Mouse (Mus musculus): ENCODE measurements around the gene Tas2r103. TPM values are rescaled to one million over a fixed set of nuclear protein-coding genes. Genes with fewer than 3 reads are reported as not detected.

The Tas2r103 gene
- not detected in 2 replicates for polyA plus RNA-seq (2014; fragmentation: Nextera tagmentation; extraction: Ambion mirVana)

DNA sequence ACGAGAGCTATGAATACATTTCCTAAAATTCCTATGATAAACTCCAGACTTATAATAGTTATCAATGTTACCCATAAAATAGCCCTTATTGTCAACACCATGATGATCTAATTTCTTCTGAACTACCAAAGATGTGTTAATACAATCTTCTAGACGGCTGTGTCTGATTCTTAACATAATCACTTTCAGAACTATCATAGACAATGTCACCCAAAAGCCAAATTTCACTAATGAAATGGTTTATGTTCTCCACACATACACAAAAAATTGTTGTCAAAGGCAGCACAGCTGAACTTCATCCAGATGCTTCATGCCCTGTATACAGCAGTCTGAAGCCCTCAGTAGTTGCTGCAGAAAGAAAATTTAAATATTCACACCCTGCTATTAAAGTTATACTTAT lies at the start of gene Tas2r103:
TSS of gene Tas2r103 (minus strand) at position 101 of the 400 bp plus-strand sequence.
- Histone ChIP-seq H3K27me3 (ENCODE audit: control insufficient read depth, insufficient read depth, low read length) (no peaks in the 10 kb centered on the region), H3K4me2 (ENCODE audit: low read depth, low read length) (no peak within 1 kb of the TSS), H3K27ac (ENCODE audit: low read depth, low read length) (no peak within 1 kb of the TSS), H3K9ac (replicated peaks; ENCODE audit: low read depth, low read length) (no peak within 1 kb of the TSS), H3K4me3 (ENCODE audit: low read depth, low read length) (no peak within 1 kb of the TSS), H3K9me3 (ENCODE audit: control insufficient read depth, low read length) (no peaks in the 10 kb centered on the region), H3K36me3 (ENCODE audit: control insufficient read depth, insufficient read depth, low read length) (no peaks in the 10 kb centered on the region), H3K4me1 (ENCODE audit: control insufficient read depth, insufficient read depth, low read length) (no peaks in the 10 kb centered on the region)
- ATAC-seq (ENCODE audit: low read depth): no peak
- WGBS: 84% methylated on average over 2 of the region's 2 CpGs

GRCm38 (mm10) chr6:133055716-133056115 lies 18.8 kb upstream of the Tas2r103 start, which contains the start of gene Tas2r140:
Tas2r140 (minus strand) TSS chr6:133055816.
- no peaks in the 10 kb centered on the region for H3K36me3 ChIP-seq (ENCODE audit: control insufficient read depth, insufficient read depth, low read length)
- H3K27ac ChIP-seq (ENCODE audit: low read depth, low read length): no peak within 1 kb of the TSS
- ATAC-seq (ENCODE audit: low read depth): no peak
- no peaks in the 10 kb centered on the region for H3K4me1 ChIP-seq (ENCODE audit: control insufficient read depth, insufficient read depth, low read length)
- H3K27me3 ChIP-seq (ENCODE audit: control insufficient read depth, insufficient read depth, low read length): no peaks in the 10 kb centered on the region
- no peaks in the 10 kb centered on the region for H3K9me3 ChIP-seq (ENCODE audit: control insufficient read depth, low read length)
- H3K4me3 ChIP-seq (ENCODE audit: low read depth, low read length): no peak within 1 kb of the TSS
- H3K4me2 ChIP-seq (ENCODE audit: low read depth, low read length): no peak within 1 kb of the TSS
- H3K9ac ChIP-seq (replicated peaks; ENCODE audit: low read depth, low read length): no peak within 1 kb of the TSS

Other genes with a start within 250 kb of the Tas2r103 start
- not detected in 2 replicates for gene Tas2r117, start 234.3 kb downstream of the Tas2r103 start, polyA plus RNA-seq (2014; fragmentation: Nextera tagmentation; extraction: Ambion mirVana)
- not detected in 2 replicates for gene Tas2r123, start 190.0 kb downstream of the Tas2r103 start, polyA plus RNA-seq (2014; fragmentation: Nextera tagmentation; extraction: Ambion mirVana)
- gene Tas2r116, start 181.7 kb downstream of the Tas2r103 start, polyA plus RNA-seq (2014; fragmentation: Nextera tagmentation; extraction: Ambion mirVana): not detected in 2 replicates
- not detected in 2 replicates for gene Tas2r110, start 169.1 kb downstream of the Tas2r103 start, polyA plus RNA-seq (2014; fragmentation: Nextera tagmentation; extraction: Ambion mirVana)
- not detected in 2 replicates for gene Tas2r113, start 144.1 kb downstream of the Tas2r103 start, polyA plus RNA-seq (2014; fragmentation: Nextera tagmentation; extraction: Ambion mirVana)
- 0.29 and 0.30 TPM in 2 replicates for gene Tas2r125, start 127.5 kb downstream of the Tas2r103 start, polyA plus RNA-seq (2014; fragmentation: Nextera tagmentation; extraction: Ambion mirVana)
- not detected in 2 replicates for gene Tas2r129, start 86.0 kb downstream of the Tas2r103 start, polyA plus RNA-seq (2014; fragmentation: Nextera tagmentation; extraction: Ambion mirVana)
- not detected in 2 replicates for gene Tas2r131, start 79.2 kb downstream of the Tas2r103 start, polyA plus RNA-seq (2014; fragmentation: Nextera tagmentation; extraction: Ambion mirVana)
- not detected in 2 replicates for gene Tas2r109, start 56.1 kb downstream of the Tas2r103 start, polyA plus RNA-seq (2014; fragmentation: Nextera tagmentation; extraction: Ambion mirVana)
- gene Tas2r140, start 18.7 kb upstream of the Tas2r103 start, polyA plus RNA-seq (2014; fragmentation: Nextera tagmentation; extraction: Ambion mirVana): not detected in 2 replicates
- gene Smim10l1, start 67.8 kb upstream of the Tas2r103 start, polyA plus RNA-seq (2014; fragmentation: Nextera tagmentation; extraction: Ambion mirVana): 121 and 124 TPM in 2 replicates

All from neural tube, embryonic 14.5 days (tissue).